Mouse (Mus musculus) testis, postnatal 14 days (tissue): ENCODE measurements around the gene Dlgap1.

Experiments
- DNase-seq: peaks from one replicate; pipeline ENCODE4 v3.0.0; 2021; ENCODE audit warnings: low spot score

Dlgap1 gene

GRCm38 (mm10) chr17:70845543-70845942 lies 876.7 kb downstream of the Dlgap1 start:
- no peak for DNase-seq

GRCm38 (mm10) chr17:70846111-70846644 lies 877.3 kb downstream of the Dlgap1 start:
- DNase-seq, result no peak

GRCm38 (mm10) chr17:70847086-70847485 lies 878.2 kb downstream of the Dlgap1 start:
- DNase-seq, result no peak

- DNase-seq, result no peak
Measured at GRCm38 (mm10) chr17:70847751-70848510, 879.1 kb downstream of the Dlgap1 start.

GRCm38 (mm10) chr17:70848511-70849398 lies 879.9 kb downstream of the Dlgap1 start:
- DNase-seq, result peak; percentile 62

GRCm38 (mm10) chr17:70849399-70850232 lies 880.7 kb downstream of the Dlgap1 start:
- peak; percentile 85 for DNase-seq

- DNase-seq, result peak; percentile 58
Measured at GRCm38 (mm10) chr17:70850233-70850995, 881.5 kb downstream of the Dlgap1 start.

GRCm38 (mm10) chr17:70850996-70851991 lies 882.4 kb downstream of the Dlgap1 start:
- DNase-seq, result peak; percentile 81

- peak; percentile 24 for DNase-seq
Measured at GRCm38 (mm10) chr17:70852011-70852685, 883.3 kb downstream of the Dlgap1 start.

GRCm38 (mm10) chr17:70852686-70853386 lies 884.0 kb downstream of the Dlgap1 start:
- DNase-seq, result peak; percentile 77

- peak; percentile 53 for DNase-seq
Measured at GRCm38 (mm10) chr17:70853436-70853905, 884.6 kb downstream of the Dlgap1 start, which contains the start of gene Tgif1. Gene Tgif1, minus strand, starts transcription at chr17:70853546.

- no peak for DNase-seq
Measured at GRCm38 (mm10) chr17:70854021-70854420, 885.1 kb downstream of the Dlgap1 start.

GRCm38 (mm10) chr17:70856871-70857415 lies 888.1 kb downstream of the Dlgap1 start:
- no peak for DNase-seq

GRCm38 (mm10) chr17:70858814-70859213 lies 889.9 kb downstream of the Dlgap1 start:
- no peak for DNase-seq

- DNase-seq, result no peak
Measured at GRCm38 (mm10) chr17:70864117-70864516, 895.2 kb downstream of the Dlgap1 start.

- DNase-seq, result no peak
Measured at GRCm38 (mm10) chr17:70864645-70865044, 895.8 kb downstream of the Dlgap1 start.

- DNase-seq, result no peak
Measured at GRCm38 (mm10) chr17:70865060-70865604, 896.3 kb downstream of the Dlgap1 start.

- no peak for DNase-seq
Measured at GRCm38 (mm10) chr17:70866029-70866428, 897.2 kb downstream of the Dlgap1 start.
